Mouse (Mus musculus) lung, postnatal 0 days (tissue): ENCODE data around the gene Cars2. TPM values are rescaled to one million over a fixed set of nuclear protein-coding genes. Genes with fewer than 3 reads are reported as not detected.
"Not testable (repeated sequence)": the region's sequence is repeated elsewhere in the genome, so short reads cannot be mapped to it uniquely, and the experiment has no call there.

ENCODE experiments used
- ATAC-seq: fragments of 200-750 bp; cut with Nextera tagmentation; 2 replicates; pipeline ENCODE4 v1.8.0; 2017; ENCODE audit warnings: moderate library complexity
- DNase-seq: peaks from one replicate; pipeline ENCODE4 v3.0.0-alpha.2; 2016; ENCODE audit warnings: low spot score
- H3K27ac ChIP-seq: fragments of 300-500 bp; sonication (generic); 2 replicates; pipeline ENCODE4 v1.5.1; 2014; ENCODE audit warnings: antibody characterized with exemption, mild to moderate bottlenecking, low read length, mixed read lengths
- H3K27me3 ChIP-seq: fragments of 300-500 bp; sonication (generic); replicated peaks from 2 replicates; pipeline ENCODE4 v1.6.1; 2014; ENCODE audit warnings: low read length, mixed read lengths; ENCODE audit not compliant: insufficient read depth
- H3K36me3 ChIP-seq: fragments of 300-500 bp; sonication (generic); 2 replicates; pipeline ENCODE4 v1.6.1; 2014; ENCODE audit warnings: low read length, mixed read lengths; ENCODE audit not compliant: insufficient read depth
- H3K4me1 ChIP-seq: fragments of 300-500 bp; sonication (generic); 2 replicates; pipeline ENCODE4 v1.6.1; 2014; ENCODE audit warnings: antibody characterized with exemption, low read depth, low read length, mixed read lengths; ENCODE audit not compliant: insufficient read depth
- H3K4me2 ChIP-seq: fragments of 300-500 bp; sonication (generic); replicated peaks from 2 replicates; pipeline ENCODE4 v1.6.1; 2014; ENCODE audit warnings: low read depth, mild to moderate bottlenecking, low read length, moderate library complexity, mixed read lengths
- H3K4me3 ChIP-seq: fragments of 300-500 bp; sonication (generic); 2 replicates; pipeline ENCODE4 v1.5.1; 2014; ENCODE audit warnings: low read depth, low read length
- H3K9ac ChIP-seq: fragments of 300-500 bp; sonication (generic); replicated peaks from 2 replicates; pipeline ENCODE4 v1.6.1; 2014; ENCODE audit warnings: low read depth, mild to moderate bottlenecking
- H3K9me3 ChIP-seq: fragments of 300-500 bp; sonication (generic); 2 replicates; pipeline ENCODE4 v1.6.1; 2016; ENCODE audit warnings: low read length, mixed read lengths
- CTCF ChIP-seq: IDR thresholded peaks from 2 replicates; pipeline ENCODE4 v1.5.1; 2016; ENCODE audit warnings: antibody characterized with exemption, mild to moderate bottlenecking
- EP300 ChIP-seq: IDR thresholded peaks from 2 replicates; pipeline ENCODE4 v1.6.1; 2016; ENCODE audit warnings: antibody characterized with exemption, mild to moderate bottlenecking, control low read depth
- WGBS: fragments of 180-500 bp; shearing (Covaris S2); extraction: QIAGEN DNeasy Blood & Tissue Kit; methylation state at CpG from one replicate; pipeline ENCODE4 v1.1.7; 2014; 5-methylcytosine and 5-hydroxymethylcytosine counted together
- polyA plus RNA-seq: library from polyadenylated mRNA; unstranded; fragments of >200 nt; fragmentation: Nextera tagmentation; extraction: Ambion mirVana; gene quantifications from 2 replicates; pipeline ENCODE4 v1.2.1, GENCODE M21; 2015

The Cars2 gene
- polyA plus RNA-seq, 1 experiment from 2014 or later: 13.7 TPM

DNA sequence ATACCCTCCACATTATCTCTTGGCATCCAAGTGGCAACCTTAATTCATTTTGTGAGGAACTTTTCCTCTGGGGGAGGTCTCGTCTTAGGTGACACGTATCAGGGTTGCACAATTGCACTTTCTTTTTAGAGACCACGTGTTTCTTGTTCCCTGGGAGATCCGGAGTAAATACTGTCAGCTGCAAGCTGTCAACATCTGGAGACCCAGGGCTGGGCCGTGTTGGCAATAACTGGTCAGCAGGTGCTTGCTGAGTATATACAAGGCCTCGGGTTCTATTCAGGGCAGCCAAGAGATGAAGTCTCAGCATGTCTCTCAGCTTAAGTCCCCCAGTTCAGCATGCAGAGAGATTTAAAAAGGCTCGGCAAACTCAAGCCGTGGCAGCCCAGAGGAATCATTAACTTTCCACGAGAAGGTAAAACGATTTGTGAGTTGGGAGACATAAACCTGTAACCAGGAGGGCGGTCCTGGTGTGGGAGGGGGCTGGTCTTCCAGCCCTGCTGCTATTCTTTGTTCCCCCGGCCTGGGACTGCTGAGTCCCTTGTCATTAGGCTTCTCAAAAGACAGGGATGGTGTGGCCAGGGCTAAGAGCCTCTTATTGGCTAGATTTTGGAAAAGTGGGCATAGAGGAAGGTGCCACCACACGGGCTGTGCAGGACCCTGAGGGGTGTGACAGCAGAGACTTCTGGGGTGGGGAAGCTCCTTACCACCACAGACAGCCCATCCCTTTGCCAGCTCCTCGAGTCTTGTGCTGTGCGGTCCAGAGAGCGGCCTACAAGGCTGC lies 25.2 kb upstream of the Cars2 start:
- no peak overlapping the region for H3K9ac ChIP-seq

DNA sequence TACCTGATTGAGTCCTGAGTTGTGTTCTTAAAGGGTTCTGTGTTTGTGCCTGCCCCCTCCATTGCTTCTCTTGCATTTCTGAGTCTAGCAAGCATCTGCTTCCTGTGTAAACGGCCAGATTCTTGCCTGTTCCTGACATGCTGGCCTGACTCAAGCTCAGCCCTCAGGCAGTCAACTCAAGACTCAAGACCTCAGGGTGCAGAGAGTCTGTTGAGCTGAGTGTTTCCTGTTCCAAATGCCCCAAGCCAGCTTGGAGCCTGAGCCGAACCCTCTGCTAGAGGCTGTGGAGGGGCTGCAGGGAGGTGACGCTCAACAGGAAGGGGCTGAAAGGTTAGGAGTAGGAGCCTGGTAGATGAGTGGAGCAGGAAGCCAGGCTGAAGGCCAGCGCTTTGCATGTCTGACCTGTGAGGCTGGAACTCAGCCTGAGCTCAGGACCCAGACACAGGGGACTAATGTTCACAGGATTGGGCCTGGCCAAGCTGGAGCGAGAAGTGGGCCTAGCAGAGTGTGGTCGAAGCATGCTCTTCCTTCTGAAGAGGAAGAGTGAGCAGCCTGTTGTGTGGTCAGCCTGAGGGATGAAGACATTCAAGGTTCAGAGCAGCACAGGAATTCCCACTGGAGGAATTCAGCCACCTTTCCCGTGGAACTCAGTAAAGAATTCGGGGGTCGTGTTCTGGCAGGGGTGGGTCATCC lies 24.5 kb upstream of the Cars2 start:
- no peak overlapping the region for H3K9ac ChIP-seq
- H3K36me3 ChIP-seq: no peaks in the 10 kb centered on the region
- H3K4me2 ChIP-seq: no peak overlapping the region
- no peak overlapping the region for H3K4me3 ChIP-seq
- peak overlapping the region; percentile 45 for H3K27ac ChIP-seq
- TF ChIP-seq EP300: no peak
- 43% methylated on average over 9 of the region's 9 CpGs for WGBS
- peak; percentile 16 for DNase-seq
- H3K9me3 ChIP-seq: no peaks in the 10 kb centered on the region
- no peaks in the 10 kb centered on the region; the same call in 1 of the 2 replicates for H3K4me1 ChIP-seq
- ATAC-seq: peak; percentile 38
- H3K27me3 ChIP-seq: no peaks in the 10 kb centered on the region

More for the DNA sequence above, 25.2 kb upstream of the Cars2 start:
- Histone ChIP-seq H3K9me3 (no peaks in the 10 kb centered on the region), H3K4me1 (no peaks in the 10 kb centered on the region; the same call in 1 of the 2 replicates), H3K4me2 (no peak overlapping the region), H3K36me3 (no peaks in the 10 kb centered on the region), H3K4me3 (no peak overlapping the region), H3K27me3 (no peaks in the 10 kb centered on the region), H3K27ac (peak overlapping the region; percentile 45; the same call in 1 of the 2 replicates)
- TF ChIP-seq EP300 (no peak), CTCF (no peak)
- ATAC-seq (peak; percentile 86), DNase-seq (peak; percentile 83)
- WGBS: 55% methylated on average over 16 of the region's 16 CpGs

DNA sequence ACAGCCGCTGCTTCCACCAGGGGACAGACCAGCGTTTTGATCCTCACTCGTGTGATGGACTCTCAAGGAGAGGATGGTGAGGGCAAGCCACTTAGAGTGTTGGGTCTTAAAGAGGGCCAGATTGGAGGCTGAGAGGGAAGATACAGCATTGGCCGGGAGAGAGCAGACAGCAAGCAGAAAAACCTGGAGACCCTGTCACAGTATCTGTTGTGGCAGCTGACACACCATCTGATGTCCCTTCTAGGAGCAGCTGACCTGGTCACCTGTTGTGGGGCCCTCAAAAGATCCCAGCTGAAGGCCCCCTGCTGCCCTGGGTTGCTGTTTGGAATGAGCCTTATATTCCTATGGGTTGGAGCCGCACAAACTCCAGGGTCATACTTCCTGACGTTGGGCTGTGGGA lies 21.8 kb upstream of the Cars2 start:
- 70% methylated on average over 6 of the region's 6 CpGs for WGBS
- no peaks in the 10 kb centered on the region for H3K27me3 ChIP-seq
- H3K36me3 ChIP-seq: no peaks in the 10 kb centered on the region
- no peak overlapping the region for H3K4me3 ChIP-seq
- H3K9me3 ChIP-seq: no peaks in the 10 kb centered on the region
- ATAC-seq (no peak), DNase-seq (no peak)
- H3K27ac ChIP-seq: no peak overlapping the region
- H3K4me1 ChIP-seq: no peaks in the 10 kb centered on the region; the same call in 1 of the 2 replicates
- no peak for TF ChIP-seq CTCF
- no peak for TF ChIP-seq EP300
- H3K9ac ChIP-seq: no peak overlapping the region
- no peak overlapping the region for H3K4me2 ChIP-seq

GRCm38 (mm10) chr8:11571950-11572349 lies 21.4 kb upstream of the Cars2 start:
- ATAC-seq: no peak
- 86% methylated on average over 10 of the region's 10 CpGs for WGBS

GRCm38 (mm10) chr8:11570742-11571141 lies 20.2 kb upstream of the Cars2 start:
- no peak for ATAC-seq
- H3K9me3 ChIP-seq: no peaks in the 10 kb centered on the region
- no peak for TF ChIP-seq CTCF
- TF ChIP-seq EP300: no peak
- no peak overlapping the region for H3K4me2 ChIP-seq
- DNase-seq: no peak
- H3K9ac ChIP-seq: no peak overlapping the region
- WGBS: 93% methylated on average over 4 of the region's 4 CpGs
- H3K4me3 ChIP-seq: no peak overlapping the region
- no peaks in the 10 kb centered on the region; the same call in 1 of the 2 replicates for H3K4me1 ChIP-seq
- no peaks in the 10 kb centered on the region for H3K27me3 ChIP-seq
- H3K36me3 ChIP-seq: no peaks in the 10 kb centered on the region
- H3K27ac ChIP-seq: no peak overlapping the region

More at GRCm38 (mm10) chr8:11571950-11572349, 21.4 kb upstream of the Cars2 start:
- no peak for TF ChIP-seq CTCF
- no peak for TF ChIP-seq EP300
- no peaks in the 10 kb centered on the region for H3K9me3 ChIP-seq
- no peak overlapping the region for H3K27ac ChIP-seq
- DNase-seq: no peak
- H3K4me3 ChIP-seq: no peak overlapping the region
- H3K36me3 ChIP-seq: no peaks in the 10 kb centered on the region
- H3K9ac ChIP-seq: no peak overlapping the region
- no peaks in the 10 kb centered on the region for H3K27me3 ChIP-seq
- no peak overlapping the region for H3K4me2 ChIP-seq
- H3K4me1 ChIP-seq: no peaks in the 10 kb centered on the region; the same call in 1 of the 2 replicates

GRCm38 (mm10) chr8:11569260-11570097 lies 18.9 kb upstream of the Cars2 start:
- H3K4me2 ChIP-seq: no peak overlapping the region
- H3K9me3 ChIP-seq: no peaks in the 10 kb centered on the region
- H3K27ac ChIP-seq: no peak overlapping the region
- H3K4me3 ChIP-seq: no peak overlapping the region
- DNase-seq (no peak), ATAC-seq (no peak)
- H3K27me3 ChIP-seq: no peaks in the 10 kb centered on the region
- peaks cover 4% of the 10 kb centered on the region; the same call in 1 of the 2 replicates for H3K36me3 ChIP-seq
- H3K4me1 ChIP-seq: no peaks in the 10 kb centered on the region; the same call in 1 of the 2 replicates
- H3K9ac ChIP-seq: no peak overlapping the region
- TF ChIP-seq CTCF (no peak), EP300 (no peak)
- 78% methylated on average over 22 of the region's 22 CpGs for WGBS

GRCm38 (mm10) chr8:11568193-11568592 lies 17.6 kb upstream of the Cars2 start:
- H3K9me3 ChIP-seq, H3K27me3 ChIP-seq, H3K36me3 ChIP-seq, H3K9ac ChIP-seq, H3K4me2 ChIP-seq, H3K27ac ChIP-seq, DNase-seq, H3K4me3 ChIP-seq, H3K4me1 ChIP-seq, ATAC-seq: not testable (repeated sequence)
- 72% methylated on average over 2 of the region's 2 CpGs for WGBS
